Mouse (Mus musculus): ENCODE data around the gene Nol11. TPM values are rescaled to one million over a fixed set of nuclear protein-coding genes. Genes with fewer than 3 reads are reported as not detected.

Gene Nol11
- total RNA-seq, 2 experiments from 2014 or later: 25.4 to 28.9 TPM

Other genes starting within 250 kb of the Nol11 start
- 355 and 377 TPM in 2 replicates for gene Kpna2, start 189.8 kb downstream of the Nol11 start, total RNA-seq (2015)
- gene Kpna2, start 189.8 kb downstream of the Nol11 start, total RNA-seq (2017): 262 and 286 TPM in 2 replicates
- 0.87 and 0.93 TPM in 2 replicates for gene 1810010H24Rik, start 163.7 kb downstream of the Nol11 start, total RNA-seq (2015)
- 0.15 and 0.41 TPM in 2 replicates for gene 1810010H24Rik, start 163.7 kb downstream of the Nol11 start, total RNA-seq (2017)
- gene Bptf, start 57.3 kb downstream of the Nol11 start, total RNA-seq (2015): 45.6 and 50.8 TPM in 2 replicates
- gene Bptf, start 57.3 kb downstream of the Nol11 start, total RNA-seq (2017): 35.9 and 43.4 TPM in 2 replicates

Data from megakaryocyte, adult 5-6 weeks (primary cell).